Mouse (Mus musculus): Measurements from ENCODE around the gene Mrps22.

Mrps22 gene

DNA sequence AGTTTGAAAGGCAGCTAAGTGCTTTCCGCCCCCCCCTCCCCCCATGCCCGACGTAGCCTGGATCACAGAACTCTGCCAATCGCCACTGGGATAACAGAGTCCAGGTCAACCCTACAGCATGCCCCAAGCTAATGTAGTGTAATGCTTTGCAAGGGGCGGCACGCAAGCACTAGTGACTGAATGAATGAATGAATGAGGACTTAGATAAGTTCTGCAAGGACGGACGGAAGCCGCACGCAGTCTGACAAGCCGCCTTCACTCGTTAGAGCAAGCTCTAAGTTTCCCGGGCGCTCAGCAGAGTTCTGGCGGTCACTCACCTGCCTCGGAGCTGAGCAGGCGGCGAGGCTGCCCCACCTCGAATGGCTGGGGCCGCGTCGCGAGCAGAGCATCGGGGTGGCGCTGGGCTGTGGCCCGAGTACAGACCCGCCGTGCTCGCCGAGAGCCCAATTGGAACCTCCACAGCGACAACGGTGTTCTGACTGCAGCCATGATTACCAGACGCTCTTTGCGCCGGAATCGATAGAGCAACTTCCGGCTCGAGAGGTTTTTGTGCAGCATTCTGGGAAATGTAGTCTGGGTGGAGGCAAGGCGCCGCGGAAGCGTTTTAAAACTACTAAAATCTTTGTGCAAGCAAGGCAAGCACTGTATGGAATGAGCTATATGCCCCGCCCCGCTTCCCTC lies at the start of gene Mrps22:
Gene Mrps22 (minus strand): TSS at position 505 of the 681 bp plus-strand sequence.
- DNase-seq (ENCODE audit: low spot score in 2 of 2): peak; percentile 81 to 90

DNA sequence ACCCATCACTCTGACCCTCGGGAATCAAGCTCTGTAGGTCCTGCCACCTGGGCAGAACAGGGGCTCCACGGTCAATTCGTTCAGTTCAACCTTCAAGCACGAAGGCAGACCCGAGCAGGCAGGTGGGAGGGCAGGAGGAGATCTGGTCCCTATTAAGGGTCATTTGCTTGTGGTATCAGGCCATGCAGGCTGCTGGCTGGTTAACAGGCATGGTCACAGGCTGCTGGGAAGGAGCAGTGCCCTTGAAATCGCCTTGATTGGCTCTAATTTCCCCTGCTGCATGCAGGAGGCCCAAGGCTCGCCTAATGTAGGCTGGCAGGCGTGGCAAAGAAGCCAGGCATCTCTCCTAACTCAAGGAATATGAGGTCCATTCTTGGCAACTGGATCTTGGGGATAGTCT lies 49.1 kb upstream of the Mrps22 start:
- no peak for DNase-seq (ENCODE audit: low spot score in 2 of 2)

DNA sequence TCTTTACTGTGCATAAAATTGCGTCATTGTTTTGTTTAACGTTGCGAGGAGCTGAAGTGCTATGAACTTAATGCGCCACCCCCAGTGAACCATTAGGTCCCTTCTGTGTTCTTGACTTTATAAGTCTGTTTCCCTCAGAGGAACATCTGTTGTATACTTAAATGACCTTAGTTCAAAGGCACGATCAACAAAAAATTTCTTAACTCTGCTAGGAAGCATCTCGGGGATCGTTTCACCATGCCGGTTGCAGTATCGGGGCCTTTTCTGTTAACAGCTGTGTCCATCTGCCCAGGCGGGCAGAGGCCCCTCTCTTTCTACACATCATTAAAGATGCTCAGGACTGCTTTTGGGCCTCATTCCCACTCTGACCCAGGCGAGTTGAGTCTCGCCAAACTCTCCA lies 46.0 kb upstream of the Mrps22 start:
- no peak for DNase-seq (ENCODE audit: low spot score in 2 of 2)

DNA sequence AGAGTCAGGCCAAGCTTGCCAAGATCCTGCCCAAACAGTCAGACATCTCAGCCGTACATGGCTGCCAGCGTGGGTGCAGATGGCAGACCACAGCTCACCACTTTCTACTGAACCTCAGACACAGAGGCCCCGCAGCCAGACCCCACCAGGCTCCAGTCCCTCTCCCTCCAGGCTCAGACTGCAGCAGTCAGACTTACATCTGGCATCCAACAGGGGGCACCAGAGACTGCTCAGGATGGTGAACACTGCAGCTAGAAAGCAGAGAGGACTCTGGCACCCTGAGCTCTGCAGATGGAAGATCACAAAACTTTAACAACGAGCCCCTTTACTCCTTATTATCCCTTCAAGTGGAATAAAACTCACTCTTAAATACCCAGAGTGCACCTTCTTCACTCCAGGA lies 44.3 kb upstream of the Mrps22 start:
- DNase-seq (ENCODE audit: low spot score in 2 of 2): peak; percentile 74 to 76

DNA sequence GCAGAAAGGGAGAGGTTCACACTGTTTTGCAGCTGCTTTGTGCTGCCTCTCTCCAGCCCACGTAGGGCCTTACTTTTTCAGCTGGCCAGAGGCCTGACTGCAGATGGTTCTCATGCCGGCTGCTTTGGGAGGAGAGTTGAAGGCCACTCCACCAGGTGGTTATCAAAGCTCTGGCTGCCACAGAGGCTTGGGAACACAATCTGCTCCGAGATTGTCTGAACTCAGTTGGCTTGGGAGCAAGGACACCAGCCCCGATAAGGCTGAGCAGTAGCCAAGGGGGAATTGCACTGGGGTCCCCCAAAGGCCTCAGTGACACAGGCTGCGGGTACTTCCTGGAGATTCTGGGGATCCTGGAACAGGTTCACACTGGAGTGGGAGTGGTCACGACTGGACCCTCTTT lies 40.7 kb upstream of the Mrps22 start:
- DNase-seq (ENCODE audit: low spot score in 2 of 2): no peak

DNA sequence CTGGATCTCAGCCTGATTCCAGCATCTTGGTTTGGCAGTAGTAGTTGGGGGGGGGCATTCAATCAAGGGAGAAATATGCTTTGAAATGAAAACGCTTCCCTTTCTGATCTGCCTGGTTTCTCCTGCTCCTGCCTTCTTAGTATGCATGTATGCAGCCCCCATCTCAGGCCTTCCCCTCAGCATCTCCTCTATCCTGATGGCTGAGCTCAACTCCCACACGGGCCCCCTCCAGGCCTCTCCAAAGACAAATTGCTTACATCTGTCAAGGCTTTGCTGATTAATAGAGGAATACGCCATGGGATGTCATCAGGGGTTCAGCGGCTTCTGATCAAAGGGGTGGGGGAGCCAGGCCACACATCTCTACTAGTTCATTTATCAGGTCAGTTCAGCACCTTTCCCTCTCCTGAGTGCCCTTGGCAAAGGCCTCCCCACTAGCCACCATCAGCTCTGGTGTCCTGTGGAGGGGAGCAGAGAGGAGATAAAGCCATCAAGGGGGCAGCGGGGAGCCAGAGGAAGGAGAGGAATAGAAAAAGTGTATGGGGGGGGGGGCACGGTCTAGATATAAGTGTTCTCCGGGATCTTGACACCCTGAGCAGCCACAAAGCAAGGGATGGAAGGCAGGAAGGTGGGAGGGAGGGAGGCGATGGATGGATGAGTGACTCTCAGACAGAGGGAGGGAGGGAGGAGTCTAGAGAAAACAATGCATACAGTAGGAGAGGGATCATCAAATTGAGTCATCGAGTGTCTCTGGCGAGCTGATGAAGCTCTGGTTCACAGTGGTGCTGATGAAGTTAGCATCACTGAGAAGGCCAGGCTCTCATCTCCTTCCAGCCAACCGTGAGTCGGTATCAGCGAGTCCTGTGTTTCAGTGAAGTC lies 32.1 kb upstream of the Mrps22 start:
- no peak for DNase-seq (ENCODE audit: low spot score in 2 of 2)

DNA sequence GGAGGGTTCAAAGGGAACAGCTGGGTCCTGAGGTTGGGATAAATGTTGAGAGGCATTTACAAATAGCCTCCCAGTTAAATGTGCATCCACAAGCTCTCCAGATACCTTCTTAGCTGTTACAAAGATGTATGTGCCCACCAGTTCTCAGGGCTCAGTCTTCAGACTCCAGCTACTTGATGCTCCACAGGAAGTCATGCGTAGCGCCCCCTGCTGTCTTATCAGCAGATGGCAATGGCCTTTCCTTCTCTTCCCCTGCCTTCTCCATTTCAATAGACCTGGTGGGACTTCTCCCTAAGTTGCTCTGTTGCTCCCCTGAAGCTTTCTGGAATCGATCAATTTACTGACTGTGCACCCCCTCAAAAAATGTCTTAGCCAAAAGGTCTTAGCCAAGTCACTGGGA lies 27.0 kb upstream of the Mrps22 start:
- DNase-seq (ENCODE audit: low spot score in 2 of 2): no peak

DNA sequence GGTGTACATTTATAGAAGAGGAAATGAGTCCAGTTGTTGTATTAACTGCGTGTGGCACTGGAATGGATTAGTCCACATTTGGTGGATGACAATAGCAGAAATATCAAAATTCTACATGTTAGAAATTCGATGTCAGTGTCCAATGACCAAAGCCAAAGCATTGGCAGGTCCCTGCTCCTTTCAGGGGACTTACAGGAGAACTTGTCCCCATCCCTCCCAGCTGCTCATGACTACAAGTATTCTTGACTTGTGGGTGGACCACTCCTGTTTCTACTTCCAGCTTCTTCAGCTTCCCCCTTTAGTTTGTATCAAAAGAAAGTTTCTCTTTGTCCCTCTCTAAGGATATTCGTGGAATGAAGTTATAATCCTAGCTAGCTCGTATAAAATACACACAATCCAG lies 3.4 kb upstream of the Mrps22 start:
- no peak for DNase-seq (ENCODE audit: low spot score in 2 of 2)

DNA sequence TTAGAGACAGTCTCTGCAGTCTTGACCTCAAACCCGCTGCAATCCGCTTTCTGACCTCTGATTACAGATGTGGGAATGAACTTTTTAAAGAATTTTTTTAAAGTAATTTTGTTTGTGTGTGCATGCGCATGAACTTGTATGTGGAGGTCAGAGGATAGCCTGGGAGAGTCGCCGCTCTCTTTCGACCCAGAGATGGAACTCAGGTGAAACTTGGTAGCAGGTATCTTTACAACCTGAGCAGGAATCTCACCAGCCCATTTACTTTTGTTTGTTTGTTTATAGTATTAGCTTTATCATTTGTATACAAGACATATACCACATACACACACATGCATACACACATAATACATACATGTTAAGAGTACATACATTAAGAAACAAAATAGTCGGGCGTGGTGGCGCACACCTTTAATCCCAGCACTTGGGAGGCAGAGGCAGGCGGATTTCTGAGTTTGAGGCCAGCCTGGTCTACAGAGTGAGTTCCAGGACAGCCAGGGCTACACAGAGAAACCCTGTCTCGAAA lies 438 bp upstream of the Mrps22 start:
- DNase-seq (ENCODE audit: low spot score in 2 of 2): no peak

DNA sequence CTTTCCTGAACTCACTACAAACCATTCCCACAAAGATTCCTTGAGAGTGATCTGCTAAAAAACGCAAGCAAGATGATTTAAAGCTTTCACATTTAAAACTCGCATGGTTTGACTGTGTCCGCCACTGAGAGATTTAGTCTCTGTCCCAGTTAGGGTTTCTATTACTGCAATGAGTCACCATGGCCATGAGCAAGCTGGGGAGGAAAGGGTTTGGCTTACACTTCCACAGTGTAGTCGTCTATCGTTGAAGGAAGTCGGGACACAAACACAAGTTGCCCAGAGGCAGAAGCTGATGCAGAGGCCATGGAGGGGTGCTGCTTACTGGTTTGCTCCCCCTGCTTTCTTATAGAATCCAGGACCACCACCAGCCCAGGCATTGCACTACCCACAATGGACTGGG lies 1.4 kb downstream of the Mrps22 start:
- DNase-seq (ENCODE audit: low spot score in 2 of 2): no peak

DNA sequence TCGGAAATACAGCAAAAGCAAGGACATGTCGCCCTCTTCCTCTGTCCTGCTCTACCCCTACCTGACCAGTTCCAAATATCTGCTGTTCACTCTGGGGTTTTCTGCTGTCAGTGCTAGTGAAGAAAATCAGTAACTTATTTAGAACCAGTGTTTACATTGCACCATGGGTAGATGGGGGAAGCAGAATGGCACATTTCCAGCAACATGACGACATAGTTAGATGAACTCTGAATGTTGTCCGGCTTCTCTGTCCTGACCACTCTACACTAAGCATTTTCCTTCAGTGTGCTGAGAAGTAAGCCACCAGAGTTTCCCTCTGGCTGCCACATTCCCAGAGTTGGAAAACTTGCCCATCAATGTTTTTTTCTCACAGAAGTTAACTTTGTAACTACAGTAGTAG lies 17.6 kb downstream of the Mrps22 start:
- DNase-seq (ENCODE audit: low spot score in 2 of 2): no peak

DNA sequence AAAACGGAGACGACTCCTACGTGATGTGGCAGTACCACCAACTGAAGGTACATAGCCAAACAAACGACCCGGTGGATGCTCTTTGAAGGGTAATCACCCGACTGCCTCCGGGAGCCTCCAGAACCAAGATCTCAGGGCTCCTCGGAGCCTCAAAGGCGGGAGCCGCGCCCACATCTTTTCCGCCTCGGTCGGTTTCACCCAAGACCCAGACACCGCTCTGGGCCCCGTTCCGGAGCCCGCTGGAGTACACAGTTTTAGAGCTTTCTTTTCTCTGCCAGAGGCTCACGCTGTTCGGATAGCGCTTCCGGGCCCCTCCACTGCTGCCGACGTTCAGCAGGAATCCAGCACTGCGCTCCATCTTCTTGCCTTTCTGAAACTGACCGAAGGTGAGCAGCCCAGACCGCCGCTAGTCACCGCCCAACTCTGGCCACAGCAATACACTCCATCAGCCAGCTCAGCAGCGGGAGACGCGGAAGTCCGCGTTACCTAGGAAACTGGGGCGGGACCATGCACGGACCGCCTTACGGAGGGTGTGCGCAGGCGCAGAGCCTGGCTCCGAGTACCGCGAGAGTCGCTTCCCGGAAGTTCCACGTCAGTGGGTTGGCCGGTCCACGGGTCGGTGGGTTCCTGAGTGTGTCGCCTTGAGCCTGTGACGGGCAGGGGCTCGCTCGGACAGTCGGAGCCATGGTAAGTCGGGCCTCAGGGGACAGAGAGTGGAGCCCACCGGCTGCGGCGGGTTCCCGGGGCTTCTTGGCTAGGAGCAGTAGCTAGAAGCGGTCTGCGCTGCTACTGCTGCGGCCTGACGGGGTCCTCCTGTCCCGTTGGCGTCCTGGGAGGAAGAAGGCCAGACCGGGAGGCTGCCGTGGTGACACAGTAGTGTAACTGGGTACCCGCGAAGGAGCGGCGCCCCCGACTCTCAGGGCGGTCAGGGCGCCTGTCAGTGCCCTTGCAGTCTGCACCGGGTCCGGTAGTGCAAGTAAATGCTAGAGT lies 38.0 kb downstream of the Mrps22 start, which contains the start of gene Copb2:
Gene Copb2 (plus strand): TSS at position 585 of the 990 bp plus-strand sequence.
- peak; percentile 97 to 99 for DNase-seq (ENCODE audit: low spot score in 2 of 2)

DNA sequence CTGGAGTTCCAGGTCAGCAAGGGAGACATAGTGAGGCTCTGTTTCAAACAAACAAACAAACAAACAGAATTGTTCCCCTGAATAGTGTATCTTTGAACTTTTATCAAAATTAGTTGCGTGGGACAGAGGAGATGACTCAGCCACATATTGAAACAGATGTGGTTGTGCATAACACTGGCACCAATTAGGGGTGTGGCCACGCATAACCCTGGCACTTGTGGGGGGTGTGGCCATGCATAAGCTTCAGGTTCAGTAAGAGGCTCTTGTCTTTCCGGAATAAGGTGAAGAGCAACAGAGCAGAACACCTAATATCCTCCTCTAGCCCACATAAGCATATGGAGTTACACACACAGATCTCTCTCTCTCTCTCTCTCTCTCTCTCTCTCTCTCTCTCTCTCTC lies 57.4 kb downstream of the Mrps22 start:
- no peak for DNase-seq (ENCODE audit: low spot score in 2 of 2)

All from frontal cortex, postnatal 36 days (tissue).